Mouse (Mus musculus) R1 (cell line): ENCODE data around the gene Hoxc4.
A peak's percentile ranks its signal among the peaks of the same experiment; 100 is the strongest.

Experiments
- DNase-seq: peaks from one replicate; pipeline ENCODE4 v3.0.0-alpha.2; 2018; ENCODE audit warnings: low read depth, low spot score

Gene Hoxc4

DNA sequence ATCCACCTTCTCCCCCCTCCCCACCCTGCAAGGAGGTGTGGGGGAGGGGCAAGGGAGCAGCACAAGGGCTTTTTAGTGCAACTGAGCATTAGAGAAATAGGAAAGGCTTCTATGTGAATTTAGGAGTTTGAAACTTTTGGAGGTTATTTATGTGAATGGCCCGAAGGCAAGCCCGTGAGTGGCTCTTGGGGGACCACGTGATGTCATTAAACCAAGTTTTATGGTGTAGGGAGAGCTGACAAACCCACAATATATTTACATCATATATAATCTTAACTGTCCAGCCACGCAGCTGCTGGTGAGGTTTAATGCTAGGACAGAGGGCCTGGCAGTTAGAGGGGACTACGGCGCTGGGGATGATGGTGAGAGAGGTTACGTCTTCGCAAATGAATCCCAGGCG, at the start of gene Hoxc4:
Gene Hoxc4, plus strand, starts transcription at position 299 of the 400 bp plus-strand sequence.
- no peak for DNase-seq

DNA sequence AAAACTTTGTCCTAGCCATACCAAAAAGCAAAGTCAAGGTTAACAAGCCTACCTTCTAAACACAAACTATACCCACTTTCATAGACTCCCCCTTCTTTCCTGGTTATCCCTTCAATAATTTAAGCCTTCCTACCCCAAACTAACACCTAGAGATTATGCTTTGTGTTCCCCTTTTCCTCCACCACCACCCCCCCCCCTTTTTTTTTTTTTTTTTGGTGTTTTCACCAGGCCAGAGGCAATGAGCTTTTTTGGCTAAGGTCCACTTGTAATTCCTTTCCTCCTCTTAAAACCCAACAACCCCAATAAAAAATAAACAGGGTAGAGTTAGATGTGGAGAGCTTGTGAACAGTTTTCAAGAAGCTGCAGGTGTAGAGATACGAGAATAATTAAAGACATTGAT, 49.4 kb upstream of the Hoxc4 start:
- DNase-seq = no peak

DNA sequence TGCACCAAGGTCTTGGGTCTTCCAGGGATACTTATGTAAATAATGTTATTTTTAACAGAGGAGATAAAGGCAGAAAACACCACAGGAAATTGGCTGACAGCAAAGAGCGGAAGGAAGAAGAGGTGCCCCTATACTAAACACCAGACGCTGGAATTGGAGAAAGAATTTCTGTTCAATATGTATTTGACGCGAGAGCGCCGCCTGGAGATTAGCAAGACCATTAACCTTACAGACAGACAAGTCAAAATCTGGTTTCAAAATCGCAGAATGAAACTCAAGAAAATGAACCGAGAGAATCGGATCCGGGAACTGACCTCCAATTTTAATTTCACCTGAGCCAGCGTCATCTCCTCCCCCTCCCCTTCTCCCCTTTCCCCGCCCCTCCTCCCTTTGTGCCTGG, 48.0 kb upstream of the Hoxc4 start:
- no peak for DNase-seq

DNA sequence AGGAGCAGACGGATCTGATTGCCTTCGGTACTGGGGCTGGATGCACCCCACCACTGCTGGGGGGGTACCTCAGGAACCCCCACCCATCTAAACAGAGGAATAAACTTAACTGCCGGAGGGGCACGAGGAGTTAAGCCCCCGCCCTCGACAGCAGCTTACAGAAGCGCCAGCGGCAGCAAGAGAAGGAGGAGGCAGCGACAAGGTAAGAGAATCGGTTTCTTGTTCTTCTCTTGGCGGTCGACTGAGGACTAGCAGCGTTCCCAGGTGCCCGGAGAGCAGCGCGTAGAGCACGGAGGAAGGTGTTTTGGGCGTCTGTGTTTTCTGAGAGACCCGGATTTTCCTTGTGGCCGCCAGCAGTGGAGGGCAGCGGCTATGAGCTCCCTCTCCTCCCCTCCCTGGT, 46.5 kb upstream of the Hoxc4 start:
- DNase-seq = no peak

DNA sequence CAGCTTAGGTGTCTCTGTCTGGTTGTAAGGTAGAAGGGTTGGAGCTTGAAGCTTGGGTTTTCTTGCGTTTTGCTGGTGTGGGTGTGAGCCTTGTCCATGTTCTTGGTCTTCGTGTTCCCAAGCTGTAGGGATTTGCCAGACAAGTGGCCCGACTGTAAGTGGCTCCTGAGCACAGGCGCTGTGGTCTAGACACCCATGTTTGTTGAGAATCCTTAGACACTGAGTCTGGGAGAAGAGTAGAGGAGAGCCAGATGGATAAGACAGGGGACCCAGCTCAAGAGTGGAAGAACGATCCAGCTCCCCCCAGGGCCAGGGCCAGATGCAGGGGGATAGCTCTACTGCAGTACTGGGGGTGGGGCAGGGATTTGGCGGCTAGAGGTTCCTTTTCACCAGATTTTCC, 46.0 kb upstream of the Hoxc4 start:
- DNase-seq = no peak

DNA sequence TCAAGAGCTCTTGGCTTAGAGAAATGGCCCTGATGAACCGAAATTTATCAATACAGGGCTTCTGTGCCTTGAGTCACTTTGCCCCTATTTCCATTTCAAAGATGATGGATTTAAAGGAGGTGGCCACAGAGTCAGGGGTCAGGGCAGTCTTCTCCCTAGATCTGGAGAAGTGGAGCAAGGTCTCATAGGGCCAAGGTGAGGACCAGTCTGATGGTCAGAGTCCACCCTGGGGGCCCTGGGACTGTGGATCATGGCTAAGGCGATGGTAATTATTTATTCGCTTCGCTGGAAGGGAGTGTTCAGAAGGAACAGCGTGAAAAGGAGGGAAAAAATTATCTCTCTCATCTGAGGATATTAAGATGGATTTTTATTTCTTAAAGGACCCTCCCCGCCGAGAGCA, 43.7 kb upstream of the Hoxc4 start:
- no peak for DNase-seq

DNA sequence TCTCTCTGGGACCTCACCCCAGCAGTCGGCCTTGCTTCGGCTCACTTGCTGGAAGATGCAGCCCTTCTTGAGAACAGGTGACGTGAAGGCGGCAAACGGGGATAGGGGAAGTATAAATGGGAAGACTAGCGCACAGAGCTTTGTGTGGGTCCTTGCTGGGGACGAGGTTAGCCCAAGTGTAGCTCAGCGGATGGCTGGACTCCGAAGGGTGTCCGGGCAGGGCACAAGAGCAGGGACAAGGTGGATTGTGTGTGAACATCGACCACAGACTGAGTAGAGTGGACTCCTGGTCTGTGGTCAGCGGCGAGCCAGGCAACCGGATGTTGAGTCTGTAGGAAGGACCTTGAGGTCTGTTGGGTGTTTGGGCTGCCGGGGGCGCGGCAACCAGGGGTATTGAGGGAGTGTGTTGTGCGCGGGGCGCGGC, 43.0 kb upstream of the Hoxc4 start:
- peak; percentile 60 for DNase-seq

DNA sequence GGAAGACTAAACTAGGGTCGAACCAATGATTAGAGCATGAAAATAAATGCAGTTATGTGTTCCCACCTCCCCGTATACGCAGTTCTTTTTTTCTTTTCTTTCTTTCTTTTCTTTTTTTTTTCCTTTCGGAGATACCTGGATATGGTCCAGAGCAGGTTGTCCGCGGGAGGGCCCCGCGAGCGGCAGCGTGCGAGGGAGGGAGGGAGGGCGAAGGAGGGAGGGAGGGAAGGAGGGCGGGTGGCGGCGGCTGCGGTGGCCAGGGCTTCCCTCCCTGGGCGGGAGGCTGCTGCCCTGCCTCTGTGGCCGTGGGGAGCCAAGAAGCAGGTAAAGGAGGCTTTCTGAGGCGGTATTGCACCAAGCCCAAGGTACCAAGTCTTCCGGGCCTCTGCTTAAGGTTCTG, 42.6 kb upstream of the Hoxc4 start, which contains the start of gene Hoxc9:
Gene Hoxc9, plus strand, starts transcription at position 269 of the 400 bp plus-strand sequence.
- DNase-seq = no peak

DNA sequence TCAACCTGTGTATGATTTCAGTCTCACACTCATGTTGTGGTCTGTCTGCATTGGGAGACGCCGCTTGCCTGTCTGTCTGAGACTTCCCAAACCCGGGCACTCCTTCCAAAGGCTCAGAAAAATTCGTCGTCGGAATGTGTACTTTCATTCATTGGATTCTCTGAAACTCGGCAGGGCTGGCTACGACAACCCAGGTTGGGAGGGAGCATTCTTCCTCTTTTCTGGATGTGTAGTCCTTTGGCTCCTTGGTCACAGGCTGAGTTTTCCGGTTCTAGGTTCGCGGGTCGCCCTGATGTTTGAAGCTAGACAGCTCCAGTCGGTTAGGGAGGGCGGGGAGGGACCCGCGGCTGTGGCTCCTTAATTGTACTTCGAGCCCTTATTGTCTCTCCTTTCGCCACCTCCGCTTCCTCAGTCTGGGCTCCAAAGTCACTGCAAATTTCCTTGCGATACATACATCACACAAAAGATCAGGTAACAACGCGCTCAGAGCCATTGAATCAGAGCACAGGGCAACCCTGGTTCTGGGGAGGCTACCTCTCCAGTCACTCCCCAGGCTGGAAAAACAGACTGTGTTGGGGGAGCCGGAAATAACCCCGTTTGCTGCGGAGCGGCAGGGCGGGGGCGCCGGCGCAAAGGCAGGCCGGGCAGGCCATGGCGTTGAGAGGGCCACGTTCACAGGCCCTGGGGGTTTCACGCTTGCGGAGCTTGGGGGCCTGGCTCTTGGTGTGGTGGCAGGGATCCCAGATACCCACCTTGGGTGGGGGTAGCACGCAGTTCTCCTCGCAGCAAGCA, 41.9 kb upstream of the Hoxc4 start:
- peak; percentile 66 for DNase-seq

DNA sequence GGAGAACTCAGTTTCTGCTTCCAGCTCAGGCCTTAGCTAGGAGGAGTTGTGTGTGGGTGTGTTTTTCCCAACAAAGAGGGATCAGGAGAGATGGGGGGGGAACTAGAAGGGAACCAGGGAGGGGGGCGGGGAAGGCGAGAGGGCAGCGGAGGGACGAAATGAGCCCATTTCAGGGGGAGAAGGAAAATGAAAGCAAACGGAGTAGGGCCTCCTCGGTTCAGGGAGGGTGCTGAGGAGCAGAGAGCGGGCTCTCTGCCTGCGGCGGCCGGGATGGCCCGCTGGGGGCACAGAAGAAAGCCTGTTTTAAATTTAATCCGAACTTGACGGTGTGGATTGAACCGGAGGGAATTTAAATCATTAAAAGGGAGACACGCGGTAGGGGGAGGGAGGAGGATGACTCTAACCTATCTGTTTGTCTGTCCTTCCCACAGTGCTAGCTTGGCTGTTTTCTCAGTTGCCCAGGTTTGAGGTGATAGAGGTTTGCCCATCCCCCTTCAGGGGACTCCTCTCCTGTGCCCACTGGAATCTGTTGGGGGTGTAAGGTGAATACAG, 41.2 kb upstream of the Hoxc4 start:
- no peak for DNase-seq

DNA sequence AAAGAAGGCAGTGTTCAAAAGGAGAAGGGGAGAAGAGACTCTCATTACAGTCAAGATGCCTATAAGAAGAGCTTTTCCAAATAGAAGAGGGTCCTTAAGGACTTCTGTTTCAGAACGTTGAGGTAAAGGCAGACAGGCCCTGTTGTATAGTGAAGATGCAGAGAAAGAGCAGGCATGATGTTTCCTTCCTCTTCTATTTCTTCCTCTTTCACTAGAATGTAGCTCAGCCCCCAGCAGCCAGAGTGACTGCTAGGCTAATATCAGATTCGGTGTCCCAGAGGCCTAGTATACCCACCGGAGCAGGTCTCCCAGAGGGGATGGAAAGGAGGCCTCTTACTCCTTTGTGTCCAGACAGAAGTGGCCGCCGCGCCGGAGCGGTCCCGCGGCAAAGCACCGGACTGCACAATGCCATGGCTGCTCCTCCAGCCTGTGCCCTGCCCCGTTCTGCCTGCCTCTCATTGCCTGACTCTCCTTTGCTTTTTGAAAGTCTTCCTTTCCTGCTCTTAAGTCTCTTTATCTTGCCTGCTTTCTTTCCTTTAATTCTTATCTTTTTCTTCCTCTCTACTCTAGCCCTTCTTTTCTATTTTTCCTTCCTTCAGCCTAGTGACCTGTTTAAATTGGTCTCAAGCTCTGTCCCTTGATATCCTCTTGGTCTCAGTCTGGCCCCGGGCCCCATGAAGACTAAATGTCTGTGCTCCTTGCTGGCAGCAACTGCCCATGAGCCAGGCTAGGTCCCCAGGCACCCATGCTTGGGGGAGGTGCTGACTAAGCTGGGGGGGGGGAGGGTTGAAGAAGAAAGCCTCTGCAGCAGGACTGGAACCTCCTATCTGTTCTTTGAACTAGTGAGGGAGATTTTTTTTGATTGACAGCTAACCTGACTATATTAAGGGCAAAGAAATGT, 39.9 kb upstream of the Hoxc4 start:
- DNase-seq = no peak

DNA sequence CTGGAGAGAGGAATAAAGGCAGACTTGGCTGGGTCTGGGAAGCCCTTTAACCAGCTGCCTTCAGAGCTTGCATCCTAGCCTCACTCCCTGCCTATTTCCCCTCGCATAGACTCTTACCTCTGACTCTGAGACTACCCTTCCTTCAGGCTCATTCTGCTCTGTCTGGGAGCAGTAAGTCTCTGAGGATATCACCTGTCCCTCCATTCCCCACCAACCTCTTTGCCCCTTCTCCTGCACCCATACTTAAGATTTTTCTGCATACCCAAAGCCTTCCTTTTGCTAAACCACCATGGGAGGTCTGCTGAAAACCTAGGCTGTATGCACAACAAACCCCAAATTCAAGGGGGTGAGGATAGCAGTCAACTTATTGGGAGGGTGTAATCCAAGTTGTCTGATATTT, 38.8 kb upstream of the Hoxc4 start:
- no peak for DNase-seq

DNA sequence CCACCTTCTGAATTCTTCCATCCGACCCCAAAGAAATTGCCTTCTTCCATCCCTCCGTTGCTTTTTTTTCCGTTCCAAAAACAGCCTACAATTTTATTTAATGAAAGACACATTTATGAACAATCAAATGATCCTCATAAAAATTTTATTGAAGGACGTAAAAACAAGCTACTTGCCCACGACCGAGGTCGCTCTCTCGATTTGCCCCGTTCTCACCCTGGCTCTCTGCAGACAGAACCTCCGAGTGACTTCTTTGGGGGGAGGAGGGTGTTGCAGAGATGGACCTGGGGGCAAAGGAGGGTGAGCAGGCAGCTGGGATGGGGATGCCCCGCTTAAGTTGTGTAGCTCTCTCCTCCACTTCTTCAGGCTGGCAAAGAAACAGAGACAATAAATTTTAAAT, 38.4 kb upstream of the Hoxc4 start:
- no peak for DNase-seq

DNA sequence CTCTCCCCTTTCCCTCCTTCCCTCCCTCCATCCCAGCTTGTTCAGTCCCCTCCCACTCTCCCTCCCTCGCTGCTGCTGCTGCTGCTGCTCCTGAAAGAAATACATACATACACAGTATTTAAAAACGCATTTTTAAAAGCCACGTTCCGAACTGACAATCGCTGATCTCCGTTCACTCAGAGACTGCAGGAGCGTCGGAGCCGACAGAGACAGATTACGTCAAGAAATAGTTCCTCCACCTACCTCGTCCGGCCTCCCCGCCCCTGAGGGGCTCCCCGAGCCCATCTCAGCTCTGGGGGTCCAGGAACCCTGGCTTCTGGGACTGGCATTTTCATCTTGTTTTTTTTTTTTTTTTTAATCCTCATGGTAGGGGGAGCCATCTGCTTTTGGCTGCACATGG, 37.8 kb upstream of the Hoxc4 start:
- DNase-seq = no peak

DNA sequence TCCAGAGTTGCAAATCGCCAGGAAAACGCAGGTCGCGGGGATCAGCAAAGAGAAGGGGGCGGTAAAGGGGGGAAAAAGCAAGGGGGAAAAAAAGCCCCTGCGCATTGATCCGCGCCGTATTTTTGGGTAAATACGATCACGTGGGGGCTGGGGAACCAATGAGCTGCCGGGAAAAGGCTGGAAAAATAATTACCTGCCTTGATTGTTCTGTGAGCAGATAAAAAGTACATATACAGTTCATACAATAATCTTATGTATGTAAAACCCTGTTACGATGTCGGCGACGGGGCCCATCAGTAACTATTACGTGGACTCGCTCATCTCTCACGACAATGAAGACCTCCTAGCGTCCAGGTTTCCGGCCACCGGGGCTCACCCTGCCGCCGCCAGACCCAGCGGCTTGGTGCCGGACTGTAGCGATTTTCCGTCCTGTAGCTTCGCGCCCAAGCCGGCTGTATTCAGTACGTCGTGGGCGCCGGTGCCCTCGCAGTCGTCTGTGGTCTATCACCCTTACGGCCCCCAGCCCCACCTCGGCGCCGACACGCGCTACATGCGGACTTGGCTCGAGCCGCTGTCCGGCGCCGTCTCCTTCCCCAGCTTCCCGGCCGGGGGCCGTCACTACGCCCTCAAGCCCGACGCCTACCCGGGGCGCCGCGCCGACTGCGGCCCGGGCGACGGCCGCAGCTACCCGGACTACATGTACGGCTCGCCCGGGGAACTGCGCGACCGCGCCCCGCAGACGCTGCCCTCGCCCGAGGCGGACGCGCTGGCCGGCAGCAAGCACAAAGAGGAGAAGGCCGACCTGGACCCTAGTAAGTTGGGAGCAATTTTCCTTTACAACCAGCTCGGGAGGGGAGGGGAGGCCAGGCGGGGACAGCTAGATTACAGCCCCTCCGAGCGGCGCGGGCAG, 37.1 kb upstream of the Hoxc4 start:
- DNase-seq = peak; percentile 90

DNA sequence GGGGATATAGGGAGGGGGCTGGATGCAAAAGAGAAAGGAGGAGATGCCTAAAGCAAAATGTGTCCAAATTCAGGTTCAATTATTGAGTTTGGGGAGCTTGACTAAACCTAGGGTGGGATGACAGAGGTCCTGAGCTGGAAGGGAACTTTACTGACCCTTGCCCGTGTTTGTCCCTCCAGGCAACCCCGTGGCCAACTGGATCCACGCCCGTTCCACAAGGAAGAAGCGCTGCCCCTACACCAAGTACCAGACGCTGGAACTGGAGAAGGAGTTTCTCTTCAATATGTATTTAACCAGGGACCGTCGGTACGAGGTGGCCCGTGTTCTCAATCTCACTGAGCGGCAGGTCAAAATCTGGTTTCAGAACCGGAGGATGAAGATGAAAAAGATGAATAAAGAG, 35.0 kb upstream of the Hoxc4 start:
- DNase-seq = no peak

DNA sequence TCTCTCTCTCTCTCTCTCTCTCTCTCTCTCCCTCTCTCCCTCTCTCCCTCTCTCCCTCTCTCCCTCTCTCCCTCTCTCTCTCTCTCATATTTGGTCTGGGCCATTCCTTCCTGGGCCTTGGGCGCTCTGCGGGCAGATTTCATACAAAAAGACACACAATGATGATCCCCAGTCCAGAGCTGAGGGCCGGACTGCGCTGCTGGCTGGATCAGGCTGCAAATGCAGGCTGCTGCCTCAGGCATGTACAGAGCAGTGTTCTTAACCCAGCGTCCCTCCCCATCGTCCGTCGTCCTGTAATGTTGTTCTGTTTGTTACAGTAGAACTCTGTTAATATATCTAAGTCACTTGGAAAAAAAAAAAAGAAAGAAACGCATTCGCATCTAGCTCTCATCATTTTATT, 34.2 kb upstream of the Hoxc4 start:
- no peak for DNase-seq

DNA sequence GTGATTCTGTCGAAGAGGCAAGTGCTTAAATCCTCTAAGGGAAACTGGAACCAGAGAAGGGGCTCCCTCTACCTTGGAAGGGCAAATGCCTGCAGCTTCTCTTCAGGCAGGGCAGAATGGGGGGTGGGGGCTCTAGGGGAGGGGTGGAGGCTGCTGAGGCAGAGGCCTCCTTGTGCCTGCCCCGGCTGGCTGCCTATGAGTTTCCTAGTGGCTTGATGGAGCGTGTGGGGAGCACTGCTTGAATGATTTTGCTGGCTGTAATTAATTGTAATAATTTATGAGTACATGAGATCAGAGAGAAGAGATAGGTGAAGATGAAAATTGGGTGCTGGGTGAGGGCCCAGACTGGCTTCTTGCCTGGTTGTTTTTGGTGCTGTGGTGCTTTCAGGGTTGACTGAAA, 33.8 kb upstream of the Hoxc4 start:
- DNase-seq = no peak

DNA sequence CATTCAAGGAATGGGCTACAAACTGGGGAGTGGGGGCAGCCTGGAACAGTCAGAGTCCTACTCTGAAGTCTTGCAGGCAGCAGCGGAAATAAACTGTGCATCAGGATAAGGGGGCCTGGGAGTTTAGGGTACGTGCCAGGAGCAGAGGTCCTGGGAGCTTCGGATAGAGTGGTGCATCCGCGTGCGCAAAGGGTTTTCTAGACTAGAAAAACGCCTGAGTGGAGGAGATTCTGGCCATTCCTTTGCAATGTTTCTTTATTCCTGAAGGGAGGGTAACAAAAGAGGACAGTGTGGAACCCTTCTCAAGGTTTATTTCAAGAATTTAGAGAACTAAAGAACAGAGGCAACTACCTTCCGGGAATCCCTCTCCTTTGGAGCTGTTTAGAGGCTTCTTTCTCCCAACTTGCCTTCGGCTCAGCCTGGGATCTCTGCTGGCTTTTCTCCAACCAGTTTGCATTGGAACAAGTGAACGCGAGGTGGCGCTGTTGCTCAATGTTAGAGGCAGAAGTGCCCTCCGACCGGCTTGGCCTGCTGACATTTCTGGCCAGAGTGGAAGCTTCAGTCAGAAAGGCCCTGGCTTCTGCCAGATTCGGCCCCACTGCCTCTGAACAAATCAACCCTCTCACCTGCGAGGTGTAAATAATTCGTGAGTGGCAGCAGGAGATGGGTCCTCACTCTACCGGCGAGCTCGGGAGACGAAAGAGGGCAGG, 31.5 kb upstream of the Hoxc4 start:
- DNase-seq = peak; percentile 88

DNA sequence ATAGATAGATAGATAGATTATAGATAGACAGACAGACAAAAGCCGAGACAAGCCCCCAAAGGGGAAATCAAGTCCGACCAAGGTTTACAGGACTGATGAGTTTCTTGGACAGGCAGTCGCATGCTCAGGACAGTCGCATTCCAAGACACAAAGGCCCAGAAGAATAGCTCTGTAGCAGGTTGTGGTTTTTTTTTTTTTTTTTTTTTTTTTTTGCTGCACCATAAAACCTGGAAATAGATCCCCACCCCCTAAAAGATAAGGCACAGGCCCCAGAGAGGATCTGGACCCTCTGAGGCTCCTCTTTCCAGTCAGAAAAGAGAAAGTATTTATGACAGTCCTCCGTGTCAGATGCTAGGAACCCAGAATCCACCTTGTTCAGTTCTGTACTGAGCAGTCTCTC, 30.7 kb upstream of the Hoxc4 start:
- no peak for DNase-seq
